Mouse (Mus musculus) frontal cortex, adult 2 months (tissue): Measurements from ENCODE around the gene Mthfd1l. TPM values are rescaled to one million over a fixed set of nuclear protein-coding genes. Genes with fewer than 3 reads are reported as not detected.
"Not testable (repeated sequence)": the region's sequence is repeated elsewhere in the genome, so short reads cannot be mapped to it uniquely, and the experiment has no call there.

Experiments
- DNase-seq, 2 experiments: peaks; one replicate each; pipeline ENCODE4 v3.0.0; 2022; ENCODE audit warnings: low spot score in 1 of 2; ENCODE audit errors: extremely low spot score in 1 of 2
- polyA plus RNA-seq: library from polyadenylated mRNA; depleted of rRNA; stranded (reverse); fragments of >200 nt; gene quantifications from 2 replicates; pipeline ENCODE4 v1.2.3, GENCODE M21; 2012

Mthfd1l gene
- polyA plus RNA-seq, 1 experiment = 6.3 TPM

GRCm38 (mm10) chr10:4037066-4037465 is 64.1 kb downstream of the Mthfd1l start:
- DNase-seq = peak in 1 of 2 experiments; percentile 22

DNA sequence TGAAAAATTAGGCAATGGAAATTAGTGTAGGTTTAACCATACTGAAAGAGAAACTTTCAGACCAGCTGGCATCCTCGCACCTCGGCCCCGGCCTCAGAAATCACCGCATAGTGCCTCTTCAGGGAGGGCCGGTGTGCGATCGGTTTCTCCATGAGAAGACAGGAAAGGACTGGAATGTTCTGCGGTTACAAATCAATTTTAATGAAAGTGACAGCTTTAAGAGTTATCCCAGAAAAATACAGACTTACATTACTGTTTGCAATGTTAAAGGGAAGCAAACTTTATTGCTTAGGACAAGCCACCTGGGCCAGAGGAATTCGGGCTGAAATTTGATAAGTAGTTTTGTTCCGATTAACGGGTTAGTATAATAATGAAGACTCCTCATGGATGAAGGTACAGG is 65.7 kb downstream of the Mthfd1l start:
- no peak for DNase-seq

DNA sequence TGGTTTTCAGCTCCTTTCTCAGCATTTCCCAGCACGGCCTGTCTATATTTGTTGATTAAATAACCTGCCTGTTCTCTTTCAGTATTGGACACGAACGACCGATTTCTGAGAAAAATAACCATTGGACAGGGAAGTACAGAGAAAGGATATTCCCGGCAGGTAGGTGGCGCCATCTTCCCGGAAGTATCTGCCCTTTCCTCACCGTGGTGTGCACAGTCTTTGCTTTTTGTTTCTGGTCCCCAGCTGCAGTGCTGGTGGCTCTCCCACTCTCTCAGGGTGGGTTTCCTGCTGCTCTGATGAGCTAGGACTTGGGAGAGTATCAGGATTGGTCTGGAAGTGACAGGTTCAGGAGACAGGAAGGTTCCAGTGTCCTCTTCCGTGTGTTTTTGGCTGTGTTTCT is 68.8 kb downstream of the Mthfd1l start:
- DNase-seq = peak; percentile 4 to 74

DNA sequence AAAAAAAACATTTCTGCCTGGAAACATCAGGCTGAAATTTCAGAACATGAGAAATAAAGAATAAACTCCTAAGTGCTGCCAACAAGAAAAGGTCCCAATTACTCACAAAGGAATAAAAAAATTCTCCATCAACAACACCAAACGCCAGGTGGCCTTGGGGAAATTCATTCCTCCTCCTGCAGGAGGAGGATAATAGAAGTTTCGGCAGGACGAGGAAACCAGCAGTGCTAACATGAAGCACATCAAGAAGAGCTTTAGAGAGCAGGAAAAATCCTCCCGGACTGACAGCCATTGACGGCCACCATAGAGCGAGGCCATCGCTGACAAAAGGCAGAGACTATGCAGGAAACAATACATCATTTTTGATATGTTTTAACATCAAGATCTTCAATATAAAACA is 71.5 kb downstream of the Mthfd1l start:
- DNase-seq = no peak

- DNase-seq = no peak
These were observed 73.6 kb downstream of the Mthfd1l start for GRCm38 (mm10) chr10:4046496-4046895.

GRCm38 (mm10) chr10:4047666-4048065 is 74.7 kb downstream of the Mthfd1l start:
- DNase-seq = no peak

- no peak for DNase-seq
These were observed 77.3 kb downstream of the Mthfd1l start for GRCm38 (mm10) chr10:4050236-4050635.

DNA sequence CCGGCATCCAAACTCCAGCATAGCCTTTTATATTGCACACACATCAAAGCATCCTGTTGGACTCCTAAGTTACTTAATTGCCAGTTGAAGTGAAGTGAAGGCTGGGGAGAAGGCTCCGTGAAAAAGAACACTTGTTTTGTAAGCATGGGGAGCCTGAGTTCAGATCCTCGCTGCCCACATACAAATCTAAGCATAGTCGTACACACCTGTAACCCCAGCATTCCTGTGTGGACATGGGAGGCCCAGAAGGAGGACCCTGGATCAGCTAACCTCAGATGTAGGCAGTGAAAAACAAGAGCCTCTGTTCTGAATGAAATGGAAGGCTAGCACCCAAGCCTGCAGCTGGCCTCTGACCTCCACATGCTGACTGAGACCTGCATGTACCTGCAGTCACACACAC is 79.8 kb downstream of the Mthfd1l start:
- DNase-seq = no peak

- DNase-seq = no peak
These were observed 80.6 kb downstream of the Mthfd1l start for GRCm38 (mm10) chr10:4053278-4054061.

DNA sequence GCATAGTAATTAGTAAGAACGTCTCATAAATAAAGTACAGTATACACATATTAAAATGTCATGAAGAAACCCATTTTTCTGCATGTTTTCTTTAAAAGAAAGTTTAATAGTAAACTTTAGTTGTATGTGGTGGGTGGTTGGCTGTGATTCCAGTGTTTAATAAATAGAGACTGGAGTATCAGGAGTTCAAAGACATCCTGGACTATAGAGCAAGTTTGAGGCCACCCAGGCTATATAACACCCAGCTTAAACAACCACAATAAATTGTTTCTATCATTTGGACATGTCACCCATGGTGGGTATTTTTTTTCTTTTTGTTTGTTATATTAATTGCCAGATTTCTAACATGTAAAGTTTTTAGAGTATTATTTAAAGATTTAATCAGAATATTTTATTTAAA is 81.7 kb downstream of the Mthfd1l start:
- no peak for DNase-seq

DNA sequence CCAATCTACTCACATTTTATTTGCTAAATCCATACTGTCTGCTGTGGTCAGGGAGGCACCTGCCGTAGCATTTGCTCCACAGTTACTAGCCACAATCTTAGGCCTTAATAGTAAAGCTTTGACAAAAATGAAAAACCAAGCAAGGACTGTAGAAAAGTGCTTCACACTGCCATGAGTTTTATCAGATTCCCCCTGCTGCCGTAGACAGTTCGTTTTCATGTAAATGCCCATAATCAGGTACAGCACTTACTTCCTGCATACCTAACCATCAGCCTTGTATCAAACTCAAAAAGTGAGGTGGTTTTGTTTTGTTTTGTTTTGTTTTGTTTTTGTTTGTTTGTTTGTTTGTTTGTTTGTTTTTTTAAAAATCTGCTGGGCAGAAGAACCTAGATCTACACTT is 84.5 kb downstream of the Mthfd1l start:
- no peak for DNase-seq

- DNase-seq = no peak
These were observed 84.9 kb downstream of the Mthfd1l start for GRCm38 (mm10) chr10:4057832-4058231.

DNA sequence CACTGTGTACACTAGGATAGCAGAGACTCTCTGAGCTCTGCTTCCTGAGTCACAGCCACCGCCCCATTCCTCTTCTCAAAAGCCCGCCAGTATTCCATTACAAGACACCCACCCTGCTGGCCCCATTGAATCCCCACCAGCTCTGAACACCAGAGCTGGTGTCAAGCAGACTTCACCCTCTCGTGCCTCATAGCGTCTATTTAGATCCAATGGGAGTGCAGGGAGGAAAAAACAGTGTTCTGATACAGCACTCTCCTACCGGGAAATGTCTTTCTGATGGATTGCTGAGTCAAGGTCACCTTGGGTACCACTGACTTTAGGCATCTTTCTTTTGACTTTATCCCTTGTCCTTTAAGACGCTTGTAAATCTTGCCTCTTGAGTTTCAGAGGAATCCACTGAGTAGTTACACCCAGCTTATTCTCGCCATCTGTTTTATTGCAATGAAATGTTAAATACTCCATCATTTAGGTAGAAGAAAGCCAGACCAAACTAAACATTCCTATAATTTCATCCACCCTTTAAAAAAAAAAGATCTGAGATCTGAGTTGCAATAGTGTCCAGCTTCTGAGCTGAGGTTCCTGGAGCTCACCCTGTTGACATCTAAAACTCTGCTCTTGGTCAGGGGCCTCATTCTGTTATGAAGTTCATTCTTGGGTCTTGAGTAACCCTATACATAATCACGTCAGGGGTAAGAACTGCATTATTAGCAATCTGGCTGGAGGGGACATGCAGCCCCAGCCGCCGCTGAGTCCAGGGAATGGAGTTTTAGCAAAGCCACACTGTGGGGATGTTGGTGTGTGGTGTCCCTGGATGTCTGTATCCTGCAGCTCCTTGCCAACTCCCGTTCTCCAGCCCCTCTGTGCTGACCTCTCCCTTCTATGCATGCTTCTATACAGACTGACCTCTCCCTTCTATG is 88.4 kb downstream of the Mthfd1l start:
- DNase-seq = no peak

DNA sequence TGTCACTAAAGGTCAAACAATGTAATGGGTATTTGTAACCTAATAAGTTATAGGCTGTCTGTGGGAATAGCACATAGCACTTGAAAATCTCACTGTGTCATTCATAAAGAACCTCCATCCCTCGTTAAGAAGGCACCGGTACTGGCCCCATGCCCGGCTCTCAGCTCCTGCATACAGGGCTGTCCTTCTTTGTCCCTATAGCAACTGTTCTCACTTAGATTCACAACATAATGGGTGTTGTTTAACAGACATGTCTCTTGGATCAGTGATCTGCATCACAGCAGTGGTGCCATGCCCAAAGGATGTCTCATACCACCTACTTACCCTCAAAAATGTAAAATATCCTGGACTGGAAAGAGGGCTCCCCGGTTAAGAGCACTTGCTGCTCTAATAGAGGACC is 90.6 kb downstream of the Mthfd1l start:
- DNase-seq = no peak

DNA sequence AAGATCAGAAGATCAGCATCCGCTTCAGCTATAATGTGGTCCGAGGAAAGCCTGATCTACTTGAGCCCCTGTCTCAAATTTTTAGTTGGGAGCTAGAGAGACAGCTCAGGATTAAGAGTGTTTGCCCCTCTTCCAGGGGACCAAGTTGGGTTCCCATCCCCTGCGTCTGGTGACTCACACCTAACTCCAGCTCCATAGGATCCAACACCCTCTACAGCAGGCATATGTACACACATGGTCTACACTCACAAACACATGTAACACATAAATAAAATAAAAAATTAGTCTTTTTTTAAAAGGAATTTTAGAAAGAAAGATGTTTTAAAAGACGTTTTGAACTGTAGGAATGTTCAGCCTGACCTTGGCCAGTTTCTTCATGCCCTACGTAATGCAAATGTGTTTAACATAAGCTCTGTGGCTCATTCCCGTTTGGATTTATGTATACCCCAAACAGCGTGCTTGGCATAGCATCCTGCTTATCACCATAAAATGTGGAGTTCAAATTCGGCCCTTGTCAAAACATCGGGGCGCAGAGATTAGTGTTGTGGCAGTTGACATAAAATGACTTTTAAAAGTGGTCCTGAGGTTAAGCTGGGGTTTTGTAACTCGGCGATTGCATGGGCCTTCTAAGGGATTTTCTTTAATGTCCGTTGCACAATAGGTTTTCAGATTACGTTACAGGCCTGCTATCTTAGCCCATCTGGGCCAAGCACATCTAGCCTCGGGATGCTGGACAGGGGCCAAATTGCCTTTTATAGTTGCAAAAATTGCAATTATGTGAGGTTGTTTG is 92.6 kb downstream of the Mthfd1l start:
- DNase-seq = no peak

DNA sequence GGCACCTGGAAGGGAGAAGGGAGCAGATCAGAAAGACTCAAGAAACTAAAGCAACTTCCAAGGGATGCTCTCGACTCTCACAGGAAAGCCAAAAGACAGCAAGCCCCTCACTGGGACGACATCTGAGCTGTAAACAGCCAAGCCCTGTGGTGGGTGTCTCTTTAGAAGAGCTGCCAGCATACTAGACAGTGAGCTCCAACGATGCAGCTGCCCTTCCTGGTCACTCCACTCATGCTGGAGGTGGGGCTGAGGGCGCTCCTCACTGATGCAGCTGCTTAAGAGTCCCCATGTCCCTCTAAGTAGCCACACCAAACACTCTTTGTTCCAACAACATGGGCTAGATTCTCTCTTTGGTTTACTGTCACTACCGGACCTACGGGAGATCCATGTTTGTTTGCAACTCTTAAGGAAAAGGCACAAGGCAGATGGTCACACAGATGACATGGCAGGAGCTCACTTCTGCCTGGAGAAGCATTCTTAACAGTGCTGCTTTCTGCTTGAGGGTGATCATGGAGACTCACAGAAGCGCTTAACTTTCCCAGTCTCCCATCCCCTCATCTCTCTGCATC is 96.4 kb downstream of the Mthfd1l start:
- no peak for DNase-seq

DNA sequence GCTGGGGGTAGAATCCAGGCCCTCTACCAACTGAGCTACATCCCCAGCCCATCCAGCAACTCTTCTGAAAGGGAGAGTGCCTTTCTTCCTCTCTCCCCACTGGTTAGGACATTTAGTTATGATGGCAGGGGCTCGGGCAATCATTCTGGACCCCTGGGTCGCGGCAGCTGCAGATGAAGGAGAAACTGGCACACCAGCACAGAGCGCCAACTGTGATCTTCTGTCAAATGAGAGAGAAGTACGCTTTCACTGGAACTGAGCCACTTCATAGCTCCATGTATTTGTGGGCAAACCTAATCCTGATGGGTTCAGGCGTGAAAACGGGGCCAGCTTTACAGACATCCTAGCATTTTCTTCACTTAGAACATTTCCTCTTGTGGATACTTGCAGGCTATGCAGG is 97.1 kb downstream of the Mthfd1l start:
- no peak for DNase-seq

GRCm38 (mm10) chr10:4071069-4071844 is 98.3 kb downstream of the Mthfd1l start:
- DNase-seq = no peak

DNA sequence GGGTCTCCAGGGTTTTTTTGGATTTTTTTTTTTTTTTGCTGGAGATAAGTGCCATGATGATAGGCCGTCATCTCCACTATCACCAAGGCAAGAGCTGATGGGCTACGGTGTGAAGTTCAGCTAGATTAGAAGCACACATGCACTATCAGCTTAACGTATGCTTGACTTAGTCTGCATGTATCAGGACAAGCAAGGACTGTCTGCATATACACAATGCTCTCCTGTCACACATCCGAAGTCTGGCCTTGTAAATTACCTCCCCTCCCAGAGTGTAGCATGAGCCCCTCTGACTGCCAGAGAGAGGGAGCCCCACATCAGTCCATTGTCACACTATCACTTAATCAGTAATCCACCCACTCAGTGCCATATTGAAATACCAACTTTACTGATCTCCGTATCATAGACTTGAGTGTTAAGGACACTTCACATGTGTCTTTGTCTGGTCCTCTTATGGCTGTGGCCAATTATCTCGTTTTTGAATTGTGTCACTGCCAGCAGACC is 99.0 kb downstream of the Mthfd1l start:
- DNase-seq = no peak

GRCm38 (mm10) chr10:4072491-4072890 is 99.6 kb downstream of the Mthfd1l start:
- DNase-seq = not testable (repeated sequence)
